Mouse (Mus musculus) heart, embryonic 11.5 days (tissue): ENCODE measurements around the gene Gtf3c6. TPM values are rescaled to one million over a fixed set of nuclear protein-coding genes. Genes with fewer than 3 reads are reported as not detected.

ENCODE experiments used
- ATAC-seq: fragments of 200-750 bp; cut with Nextera tagmentation; replicated peaks from 2 replicates; pipeline ENCODE4 v1.8.0; 2017; ENCODE audit warnings: moderate library complexity; ENCODE audit not compliant: insufficient number of reproducible peaks, low FRiP score, low TSS enrichment
- H3K27ac ChIP-seq: fragments of 300-500 bp; sonication (generic); 2 replicates; pipeline ENCODE4 v1.5.1; 2014; ENCODE audit warnings: mild to moderate bottlenecking, low read depth, low read length
- H3K27me3 ChIP-seq: fragments of 300-500 bp; sonication (generic); 2 replicates; pipeline ENCODE4 v1.6.1; 2014; ENCODE audit warnings: mild to moderate bottlenecking, low read length, mixed read lengths; ENCODE audit not compliant: control insufficient read depth, insufficient read depth
- H3K36me3 ChIP-seq: fragments of 300-500 bp; sonication (generic); 2 replicates; pipeline ENCODE4 v1.6.1; 2014; ENCODE audit warnings: mild to moderate bottlenecking, low read length, moderate library complexity, mixed read lengths; ENCODE audit not compliant: control insufficient read depth, insufficient read depth
- H3K4me1 ChIP-seq: fragments of 300-500 bp; sonication (generic); 2 replicates; pipeline ENCODE4 v1.6.1; 2014; ENCODE audit warnings: low read length; ENCODE audit not compliant: control insufficient read depth, insufficient read depth
- H3K4me2 ChIP-seq: fragments of 300-500 bp; sonication (generic); 2 replicates; pipeline ENCODE4 v1.6.1; 2014; ENCODE audit warnings: mild to moderate bottlenecking, moderate library complexity
- H3K4me3 ChIP-seq: fragments of 300-500 bp; sonication (generic); 2 replicates; pipeline ENCODE4 v1.5.1; 2014; ENCODE audit warnings: low read depth, low read length
- H3K9ac ChIP-seq: fragments of 300-500 bp; sonication (generic); 2 replicates; pipeline ENCODE4 v1.6.1; 2014; ENCODE audit warnings: mild to moderate bottlenecking, low read depth, low read length, moderate library complexity
- H3K9me3 ChIP-seq: fragments of 300-500 bp; sonication (generic); replicated peaks from 2 replicates; pipeline ENCODE4 v1.6.1; 2016; ENCODE audit warnings: low read length; ENCODE audit not compliant: control insufficient read depth
- WGBS: fragments of 180-500 bp; shearing (Covaris S2); extraction: QIAGEN DNeasy Blood & Tissue Kit; methylation state at CpG from one replicate; pipeline ENCODE4 v1.1.7; 2014; ENCODE audit not compliant: insufficient replicate concordance; 5-methylcytosine and 5-hydroxymethylcytosine counted together
- polyA plus RNA-seq: library from polyadenylated mRNA; unstranded; fragments of >200 nt; fragmentation: Nextera tagmentation; extraction: Ambion mirVana; gene quantifications from 2 replicates; pipeline ENCODE4 v1.2.1, GENCODE M21; 2014

Gtf3c6 gene
- polyA plus RNA-seq, 1 experiment from 2014 or later = 105 TPM

- no peak for ATAC-seq
- WGBS = 90% methylated on average over 9 of the region's 9 CpGs
- H3K27me3 ChIP-seq = no peaks in the 10 kb centered on the region
Observed at GRCm38 (mm10) chr10:40249625-40250024, 8.3 kb downstream of the Gtf3c6 start.

GRCm38 (mm10) chr10:40247166-40247716 lies 10.7 kb downstream of the Gtf3c6 start:
- Histone ChIP-seq H3K4me3 (peak overlapping the region; percentile 71), H3K27ac (no peak overlapping the region), H3K9ac (peak overlapping the region; percentile 77; the same call in 1 of the 2 replicates), H3K27me3 (no peaks in the 10 kb centered on the region), H3K9me3 (no peaks in the 10 kb centered on the region), H3K4me1 (no peaks in the 10 kb centered on the region), H3K36me3 (peaks cover 15% of the 10 kb centered on the region), H3K4me2 (peak overlapping the region; percentile 76)
- ATAC-seq = no peak
- WGBS = 32% methylated on average over 11 of the region's 11 CpGs

More at GRCm38 (mm10) chr10:40249625-40250024, 8.3 kb downstream of the Gtf3c6 start:
- Histone ChIP-seq H3K9ac (no peak overlapping the region), H3K4me3 (no peak overlapping the region), H3K27ac (no peak overlapping the region), H3K4me1 (no peaks in the 10 kb centered on the region), H3K4me2 (no peak overlapping the region), H3K36me3 (peaks cover 27% of the 10 kb centered on the region), H3K9me3 (no peaks in the 10 kb centered on the region)

DNA sequence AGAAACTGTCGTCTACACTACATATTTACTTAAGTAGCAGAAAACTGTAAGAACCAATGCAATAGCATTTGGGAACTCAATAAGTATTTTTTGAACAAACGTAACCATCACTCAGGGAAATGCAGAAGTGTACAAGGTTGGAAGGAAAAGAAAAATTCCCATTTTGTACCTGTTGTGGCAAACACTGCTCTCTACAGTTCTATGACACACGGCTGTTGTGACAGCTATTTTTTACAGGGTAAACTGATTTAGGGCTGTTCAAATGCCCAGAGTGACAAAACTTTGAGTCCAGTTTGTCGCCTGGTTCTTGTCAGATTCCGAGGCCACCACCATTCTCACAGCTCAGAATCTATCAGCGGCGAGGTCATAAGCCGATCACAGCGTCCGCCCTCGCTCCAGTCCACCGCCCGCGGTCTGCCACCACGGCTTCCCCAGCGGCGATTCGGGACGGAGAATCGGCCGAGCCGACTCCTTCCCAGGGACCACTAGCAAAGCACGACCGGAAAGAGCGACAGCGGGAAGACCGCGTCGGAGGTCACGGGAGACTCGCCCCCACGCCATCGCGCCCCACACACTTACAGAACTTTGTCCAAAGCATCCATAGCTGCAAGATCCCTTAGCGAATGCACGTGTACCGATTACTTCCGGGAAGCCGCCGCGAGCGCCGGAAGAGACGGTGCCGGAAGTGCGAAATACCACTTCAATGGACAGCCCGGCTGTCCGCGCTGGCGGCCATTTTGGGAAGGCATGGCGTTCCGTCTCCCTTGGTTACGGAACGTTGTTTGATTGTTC lies 11.3 kb downstream of the Gtf3c6 start, which contains the start of gene Rpf2:
Rpf2 (minus strand) TSS at position 663 of the 792 bp plus-strand sequence.
- Histone ChIP-seq H3K27ac (peak within 1 kb of the TSS; percentile 32; the same call in 1 of the 2 replicates), H3K4me2 (peak within 1 kb of the TSS; percentile 76), H3K9me3 (no peaks in the 10 kb centered on the region), H3K27me3 (no peaks in the 10 kb centered on the region), H3K4me3 (peak within 1 kb of the TSS; percentile 71), H3K9ac (peak within 1 kb of the TSS; percentile 77), H3K36me3 (peaks cover 15% of the 10 kb centered on the region), H3K4me1 (no peaks in the 10 kb centered on the region)
- 1% methylated on average over 54 of the region's 54 CpGs for WGBS
- ATAC-seq = peak; percentile 83; the same call in 1 of the 2 replicates

DNA sequence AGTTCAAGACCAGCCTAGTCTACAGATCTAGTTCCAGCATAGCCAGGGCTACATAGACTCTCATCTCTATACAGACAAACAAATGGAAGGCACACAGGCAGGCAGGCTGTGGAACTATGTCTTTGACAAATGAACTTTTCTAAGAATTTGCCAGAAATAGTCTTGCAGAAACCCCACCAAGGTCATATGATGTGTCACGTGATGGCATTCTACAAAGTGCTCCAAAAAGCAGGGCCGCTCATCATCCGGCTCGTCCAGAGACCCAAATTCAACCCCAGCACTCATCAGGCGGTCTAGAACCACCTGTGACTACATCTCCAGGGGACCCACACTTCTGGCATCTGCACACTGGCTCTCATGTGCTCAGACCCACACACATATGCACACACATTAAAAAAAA lies 20.1 kb downstream of the Gtf3c6 start:
- H3K4me1 ChIP-seq = no peaks in the 10 kb centered on the region
- H3K9ac ChIP-seq = no peak overlapping the region
- H3K4me2 ChIP-seq = no peak overlapping the region
- H3K27ac ChIP-seq = no peak overlapping the region
- H3K27me3 ChIP-seq = no peaks in the 10 kb centered on the region
- no peak for ATAC-seq
- 93% methylated on average over 5 of the region's 5 CpGs for WGBS
- no peak overlapping the region for H3K4me3 ChIP-seq
- H3K9me3 ChIP-seq = no peaks in the 10 kb centered on the region
- peaks cover 11% of the 10 kb centered on the region for H3K36me3 ChIP-seq

DNA sequence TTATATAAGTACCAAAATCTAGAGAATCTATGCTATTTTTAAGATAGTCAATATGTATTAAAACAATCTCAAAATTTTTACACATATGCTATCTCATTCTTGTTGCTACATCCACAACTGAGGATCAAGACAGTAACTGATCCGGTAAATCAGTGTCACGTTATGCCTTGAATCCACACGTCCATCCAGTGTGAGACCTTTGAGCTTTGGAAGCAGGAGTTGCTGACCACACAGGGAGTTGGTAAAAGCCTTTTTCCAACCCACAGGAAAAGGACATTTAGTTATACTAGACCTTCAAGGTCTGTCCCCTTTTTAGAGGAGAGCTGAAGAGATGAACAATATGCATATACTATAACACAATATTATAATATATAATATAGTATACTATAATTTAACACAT lies 24.7 kb downstream of the Gtf3c6 start:
- ATAC-seq = no peak
- Histone ChIP-seq H3K4me1 (no peaks in the 10 kb centered on the region), H3K27me3 (no peaks in the 10 kb centered on the region), H3K27ac (no peak overlapping the region), H3K9me3 (no peaks in the 10 kb centered on the region), H3K36me3 (peaks cover 17% of the 10 kb centered on the region; the same call in 1 of the 2 replicates), H3K4me3 (no peak overlapping the region), H3K9ac (no peak overlapping the region), H3K4me2 (no peak overlapping the region)
- WGBS = 91% methylated on average over 3 of the region's 3 CpGs

DNA sequence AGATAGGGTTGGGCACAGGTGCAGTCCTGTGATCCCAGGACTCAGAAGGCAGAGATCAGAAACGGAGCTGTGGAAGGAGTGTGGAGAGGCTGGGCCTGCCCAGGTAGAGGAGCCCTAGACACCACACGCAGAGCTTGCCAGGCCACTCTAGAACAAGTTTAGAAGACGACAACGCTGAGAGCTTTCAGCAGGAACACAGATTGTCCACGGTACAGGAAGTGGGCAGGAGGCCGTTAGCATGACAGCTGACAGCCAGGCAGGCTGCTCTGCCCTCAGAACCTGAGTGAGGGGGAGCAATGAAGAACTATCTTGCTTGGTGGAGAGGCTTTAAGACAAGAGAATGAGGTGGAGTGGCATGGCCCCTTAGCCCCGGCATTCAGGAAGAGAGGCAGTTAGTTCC lies 25.5 kb downstream of the Gtf3c6 start:
- Histone ChIP-seq H3K4me3 (no peak overlapping the region), H3K36me3 (peaks cover 10% of the 10 kb centered on the region; the same call in 1 of the 2 replicates), H3K27ac (no peak overlapping the region), H3K9ac (no peak overlapping the region), H3K4me2 (no peak overlapping the region), H3K27me3 (no peaks in the 10 kb centered on the region), H3K4me1 (no peaks in the 10 kb centered on the region), H3K9me3 (no peaks in the 10 kb centered on the region)
- WGBS = 67% methylated on average over 7 of the region's 7 CpGs
- ATAC-seq = no peak

DNA sequence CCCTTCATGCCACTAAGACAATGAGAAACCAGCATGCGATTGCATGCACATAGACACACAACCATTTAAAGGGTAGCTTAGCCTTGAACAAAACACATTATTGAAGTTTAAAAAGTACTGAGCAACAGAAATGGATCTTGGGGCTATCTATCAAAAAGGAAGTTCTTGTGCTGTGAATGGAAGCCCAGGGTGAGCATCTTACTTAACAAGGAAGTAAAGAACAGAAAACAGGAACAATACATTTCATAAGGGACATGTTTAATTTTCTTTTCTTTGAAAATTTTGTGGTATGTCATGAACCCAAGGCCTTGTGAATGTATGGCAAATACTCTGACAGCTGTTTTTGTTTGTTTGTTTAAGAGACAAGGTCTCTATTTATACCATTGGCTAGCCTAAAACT lies 28.2 kb downstream of the Gtf3c6 start:
- ATAC-seq = no peak
- no peaks in the 10 kb centered on the region for H3K27me3 ChIP-seq
- no peaks in the 10 kb centered on the region for H3K4me1 ChIP-seq
- no peak overlapping the region for H3K27ac ChIP-seq
- WGBS = 100% methylated on average over 1 of the region's 1 CpGs
- H3K9me3 ChIP-seq = no peaks in the 10 kb centered on the region
- H3K4me3 ChIP-seq = no peak overlapping the region
- no peak overlapping the region for H3K4me2 ChIP-seq
- peaks cover 18% of the 10 kb centered on the region for H3K36me3 ChIP-seq
- H3K9ac ChIP-seq = no peak overlapping the region

DNA sequence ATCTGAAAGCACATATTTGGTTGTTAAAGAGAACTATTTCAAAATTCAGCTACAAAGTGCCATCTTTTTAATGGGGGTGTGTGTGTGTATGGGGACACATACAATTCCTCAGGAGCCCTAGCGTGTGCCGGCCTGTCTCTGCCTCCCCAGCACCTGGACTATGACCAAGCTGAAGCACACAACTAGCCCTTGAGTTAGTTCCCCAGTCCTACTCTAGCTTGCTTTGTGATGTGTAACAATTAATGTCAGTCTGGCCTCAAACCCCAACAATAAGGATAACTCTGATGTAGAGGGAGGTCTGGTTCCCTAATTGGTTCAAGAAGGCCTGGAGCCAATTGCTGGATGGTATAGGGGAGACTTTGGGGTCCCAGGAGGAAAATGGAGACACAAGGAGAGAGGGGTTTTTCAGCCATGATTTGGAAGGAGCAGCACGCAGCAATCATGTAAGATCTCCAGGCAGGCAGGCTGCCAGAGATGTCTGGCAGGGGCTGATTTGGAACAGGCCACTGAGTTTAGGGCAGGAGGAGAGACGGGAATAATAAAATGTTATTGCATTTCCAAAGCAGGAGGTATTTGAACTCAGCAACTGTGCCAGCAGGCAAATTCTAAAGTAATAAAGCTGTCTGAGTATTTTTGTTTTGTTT lies 30.1 kb downstream of the Gtf3c6 start:
- H3K4me2 ChIP-seq = no peak overlapping the region
- no peak overlapping the region for H3K9ac ChIP-seq
- no peak overlapping the region for H3K4me3 ChIP-seq
- 87% methylated on average over 4 of the region's 4 CpGs for WGBS
- H3K4me1 ChIP-seq = no peaks in the 10 kb centered on the region
- H3K27me3 ChIP-seq = no peaks in the 10 kb centered on the region
- no peaks in the 10 kb centered on the region for H3K9me3 ChIP-seq
- H3K27ac ChIP-seq = no peak overlapping the region
- ATAC-seq = no peak
- peaks cover 30% of the 10 kb centered on the region for H3K36me3 ChIP-seq
